Mouse (Mus musculus): ENCODE results near the gene Rhbdl3. TPM values are rescaled to one million over a fixed set of nuclear protein-coding genes. Genes with fewer than 3 reads are reported as not detected.
A peak's percentile ranks its signal among the peaks of the same experiment; 100 is the strongest.
"Not testable (repeated sequence)": the region's sequence is repeated elsewhere in the genome, so short reads cannot be mapped to it uniquely, and the experiment has no call there.

Gene Rhbdl3
- total RNA-seq, 1 experiment: 1.3 TPM

GRCm38 (mm10) chr11:80354832-80355231 is 54.1 kb downstream of the Rhbdl3 start:
- Histone ChIP-seq H3K4me1 (ENCODE audit: control insufficient read depth in 2 of 2, insufficient read depth in 2 of 2, low read length in 2 of 2, poor library complexity in 1 of 2) (no peaks in the 10 kb centered on the region), H3K4me3 (ENCODE audit: insufficient read depth in 1 of 2, low read depth in 1 of 2, low read length in 2 of 2, poor library complexity in 1 of 2, severe bottlenecking in 1 of 2) (no peak overlapping the region), H3K27ac (ENCODE audit: insufficient read depth, low read depth, low read length, poor library complexity, severe bottlenecking) (no peak overlapping the region), H3K36me3 (ENCODE audit: control insufficient read depth, insufficient read depth, low read length, poor library complexity, severe bottlenecking) (no peaks in the 10 kb centered on the region), H3K9ac (ENCODE audit: insufficient read depth, low read depth, low read length, poor library complexity, severe bottlenecking) (no peak overlapping the region), H3K9me3 (ENCODE audit: control insufficient read depth, insufficient read depth, low read depth, low read length) (no peaks in the 10 kb centered on the region)
- DNase-seq (ENCODE audit: low read depth, low spot score): no peak
- in situ Hi-C loops (cut with MboI; ENCODE audit: low sequenced_read_pairs in 2 of 2, unreplicated experiment in 2 of 2): no loop called here
- no peak for TF ChIP-seq CHD2 (IDR thresholded peaks at IDR 0.05; ENCODE audit: low read depth, low read length)

DNA sequence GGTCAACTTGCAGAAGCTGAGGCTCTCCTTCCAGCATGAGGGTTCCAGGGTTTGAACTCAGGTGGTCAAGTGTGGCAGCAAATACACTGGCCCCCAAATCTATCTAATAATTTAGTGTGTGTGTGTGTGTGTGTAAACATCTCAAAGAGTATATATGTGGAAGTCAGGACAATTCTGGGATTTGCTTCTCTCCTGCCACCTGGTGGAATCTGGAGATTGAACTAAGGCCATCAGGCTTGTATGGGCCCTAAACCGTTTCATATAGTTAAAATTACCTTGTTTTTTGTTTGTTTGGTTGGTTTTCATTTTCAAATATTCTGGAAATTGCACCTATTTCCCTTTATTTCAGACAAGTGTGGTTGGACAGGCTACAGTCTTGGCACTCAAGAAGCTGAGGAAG is 68.2 kb downstream of the Rhbdl3 start:
- H3K4me3 ChIP-seq (ENCODE audit: insufficient read depth in 1 of 2, low read depth in 1 of 2, low read length in 2 of 2, poor library complexity in 1 of 2, severe bottlenecking in 1 of 2): no peak overlapping the region
- H3K9ac ChIP-seq (ENCODE audit: insufficient read depth, low read depth, low read length, poor library complexity, severe bottlenecking): no peak overlapping the region
- in situ Hi-C loops (cut with MboI; ENCODE audit: low sequenced_read_pairs in 2 of 2, unreplicated experiment in 2 of 2): no loop called here
- H3K4me1 ChIP-seq (ENCODE audit: control insufficient read depth in 2 of 2, insufficient read depth in 2 of 2, low read length in 2 of 2, poor library complexity in 1 of 2): no peaks in the 10 kb centered on the region
- no peaks in the 10 kb centered on the region for H3K9me3 ChIP-seq (ENCODE audit: control insufficient read depth, insufficient read depth, low read depth, low read length)
- TF ChIP-seq CHD2 (IDR thresholded peaks at IDR 0.05; ENCODE audit: low read depth, low read length) (no peak), ZNF384 (IDR thresholded peaks at IDR 0.05; ENCODE audit: low read depth, low read length) (no peak), HCFC1 (IDR thresholded peaks at IDR 0.05; ENCODE audit: borderline replicate concordance, insufficient read depth, low read length) (no peak), MAFK (IDR thresholded peaks at IDR 0.05; ENCODE audit: insufficient read depth, low read depth, low read length) (no peak), ZC3H11A (IDR thresholded peaks at IDR 0.05; ENCODE audit: borderline replicate concordance, low read depth, low read length) (no peak)
- H3K36me3 ChIP-seq (ENCODE audit: control insufficient read depth, insufficient read depth, low read length, poor library complexity, severe bottlenecking): peaks cover 5% of the 10 kb centered on the region
- no peak overlapping the region for H3K27ac ChIP-seq (ENCODE audit: insufficient read depth, low read depth, low read length, poor library complexity, severe bottlenecking)
- DNase-seq (ENCODE audit: low read depth, low spot score): no peak

- no peak overlapping the region; the same call in 1 of the 2 replicates for H3K9ac ChIP-seq (ENCODE audit: insufficient read depth, low read depth, low read length, poor library complexity, severe bottlenecking)
- in situ Hi-C loops (cut with MboI; ENCODE audit: low sequenced_read_pairs in 2 of 2, unreplicated experiment in 2 of 2): no loop called here
- no peak for DNase-seq (ENCODE audit: low read depth, low spot score)
- H3K27ac ChIP-seq (ENCODE audit: insufficient read depth, low read depth, low read length, poor library complexity, severe bottlenecking): no peak overlapping the region
- H3K36me3 ChIP-seq (ENCODE audit: control insufficient read depth, insufficient read depth, low read length, poor library complexity, severe bottlenecking): no peaks in the 10 kb centered on the region
- peaks cover 0 to 2% of the 10 kb centered on the region in 2 experiments; a peak in 1 of 4 replicates for H3K4me1 ChIP-seq (ENCODE audit: control insufficient read depth in 2 of 2, insufficient read depth in 2 of 2, low read length in 2 of 2, poor library complexity in 1 of 2)
- no peaks in the 10 kb centered on the region for H3K9me3 ChIP-seq (ENCODE audit: control insufficient read depth, insufficient read depth, low read depth, low read length)
- H3K4me3 ChIP-seq (ENCODE audit: insufficient read depth in 1 of 2, low read depth in 1 of 2, low read length in 2 of 2, poor library complexity in 1 of 2, severe bottlenecking in 1 of 2): no peak overlapping the region; a peak in 1 of 4 replicates
- TF ChIP-seq MAFK (IDR thresholded peaks at IDR 0.05; ENCODE audit: insufficient read depth, low read depth, low read length) (no peak), ZC3H11A (IDR thresholded peaks at IDR 0.05; ENCODE audit: borderline replicate concordance, low read depth, low read length) (no peak), HCFC1 (IDR thresholded peaks at IDR 0.05; ENCODE audit: borderline replicate concordance, insufficient read depth, low read length) (no peak), CHD2 (IDR thresholded peaks at IDR 0.05; ENCODE audit: low read depth, low read length) (no peak), ZNF384 (IDR thresholded peaks at IDR 0.05; ENCODE audit: low read depth, low read length) (no peak)
Measured at GRCm38 (mm10) chr11:80376651-80377050, 75.9 kb downstream of the Rhbdl3 start.

- Histone ChIP-seq H3K27ac (ENCODE audit: insufficient read depth, low read depth, low read length, poor library complexity, severe bottlenecking) (no peak within 1 kb of the TSS; the same call in 1 of the 2 replicates), H3K4me1 (ENCODE audit: control insufficient read depth in 2 of 2, insufficient read depth in 2 of 2, low read length in 2 of 2, poor library complexity in 1 of 2) (peaks cover 0 to 2% of the 10 kb centered on the region in 2 experiments; a peak in 1 of 4 replicates), H3K36me3 (ENCODE audit: control insufficient read depth, insufficient read depth, low read length, poor library complexity, severe bottlenecking) (no peaks in the 10 kb centered on the region), H3K9ac (ENCODE audit: insufficient read depth, low read depth, low read length, poor library complexity, severe bottlenecking) (peak within 1 kb of the TSS; percentile 95), H3K9me3 (ENCODE audit: control insufficient read depth, insufficient read depth, low read depth, low read length) (no peaks in the 10 kb centered on the region), H3K4me3 (ENCODE audit: insufficient read depth in 1 of 2, low read depth in 1 of 2, low read length in 2 of 2, poor library complexity in 1 of 2, severe bottlenecking in 1 of 2) (peak within 1 kb of the TSS; percentile 84 to 98)
- peak; percentile 77 for DNase-seq (ENCODE audit: low read depth, low spot score)
- TF ChIP-seq CHD2 (IDR thresholded peaks at IDR 0.05; ENCODE audit: low read depth, low read length) (peak; percentile 39; the same call in 1 of the 2 replicates), HCFC1 (IDR thresholded peaks at IDR 0.05; ENCODE audit: borderline replicate concordance, insufficient read depth, low read length) (peak; percentile 84), MAFK (IDR thresholded peaks at IDR 0.05; ENCODE audit: insufficient read depth, low read depth, low read length) (no peak), ZNF384 (IDR thresholded peaks at IDR 0.05; ENCODE audit: low read depth, low read length) (0 out of 2 replicates have a peak, but pooled peaks have one; percentile 23), ZC3H11A (IDR thresholded peaks at IDR 0.05; ENCODE audit: borderline replicate concordance, low read depth, low read length) (no peak)
- in situ Hi-C loops (cut with MboI; ENCODE audit: low sequenced_read_pairs in 2 of 2, unreplicated experiment in 2 of 2): no loop called here
Measured at GRCm38 (mm10) chr11:80377712-80378451, 77.2 kb downstream of the Rhbdl3 start, which contains the start of gene 5730455P16Rik. TSS of gene 5730455P16Rik (minus strand) at chr11:80378034.

DNA sequence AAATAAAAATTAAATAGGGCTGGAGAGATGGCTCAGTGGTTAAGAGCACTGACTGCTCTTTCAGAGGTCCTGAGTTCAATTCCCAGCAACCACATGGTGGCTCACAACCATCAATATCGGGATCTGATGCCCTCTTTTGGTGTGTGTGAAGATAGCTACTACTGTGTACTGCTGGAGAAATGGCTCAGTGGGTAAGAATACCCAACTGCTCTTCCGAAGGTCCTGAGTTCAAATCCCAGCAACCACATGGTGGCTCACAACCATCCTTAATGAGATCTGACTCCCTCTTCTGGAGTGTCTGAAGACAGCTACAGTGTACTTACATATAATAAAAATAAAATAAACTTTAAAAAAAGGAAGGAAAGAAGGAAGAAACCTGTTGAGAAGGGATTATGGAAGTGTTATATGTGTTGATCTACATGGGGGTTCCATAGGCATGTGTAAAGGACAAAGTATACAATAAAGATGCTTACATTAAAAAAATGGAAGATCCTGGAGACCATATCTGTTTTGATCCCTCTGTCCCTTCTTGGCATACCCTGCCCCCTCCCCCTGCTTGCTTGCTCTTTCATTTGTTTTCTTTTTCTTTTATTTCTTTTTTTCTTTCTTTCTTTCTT is 77.8 kb downstream of the Rhbdl3 start:
- H3K4me3 ChIP-seq (ENCODE audit: insufficient read depth in 1 of 2, low read depth in 1 of 2, low read length in 2 of 2, poor library complexity in 1 of 2, severe bottlenecking in 1 of 2): peak overlapping the region in 1 of 2 experiments; percentile 98; a peak in 3 of 4 replicates
- H3K27ac ChIP-seq (ENCODE audit: insufficient read depth, low read depth, low read length, poor library complexity, severe bottlenecking); DNase-seq (ENCODE audit: low read depth, low spot score); H3K4me1 ChIP-seq (ENCODE audit: control insufficient read depth in 2 of 2, insufficient read depth in 2 of 2, low read length in 2 of 2, poor library complexity in 1 of 2); H3K9me3 ChIP-seq (ENCODE audit: control insufficient read depth, insufficient read depth, low read depth, low read length); in situ Hi-C loops (cut with MboI; ENCODE audit: low sequenced_read_pairs in 2 of 2, unreplicated experiment in 2 of 2); H3K36me3 ChIP-seq (ENCODE audit: control insufficient read depth, insufficient read depth, low read length, poor library complexity, severe bottlenecking): not testable (repeated sequence)
- H3K9ac ChIP-seq (ENCODE audit: insufficient read depth, low read depth, low read length, poor library complexity, severe bottlenecking): peak overlapping the region; percentile 32; the same call in 1 of the 2 replicates

DNA sequence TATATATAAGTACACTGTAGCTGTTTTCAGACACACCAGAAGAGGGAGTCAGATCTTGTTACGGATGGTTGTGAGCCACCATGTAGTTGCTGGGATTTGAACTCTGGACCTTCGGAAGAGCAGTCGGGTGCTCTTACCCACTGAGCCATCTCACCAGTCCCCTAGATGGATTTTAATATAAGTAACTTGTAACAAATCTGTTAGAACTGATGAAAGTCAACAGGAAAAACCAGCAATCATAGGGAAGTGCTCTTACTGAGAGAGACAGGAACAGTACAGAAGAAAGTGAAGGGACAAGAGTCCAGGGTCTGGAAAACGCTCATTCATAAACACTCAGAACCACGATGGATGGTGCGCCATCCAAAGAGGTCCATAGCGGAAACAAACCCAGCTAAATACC is 78.5 kb downstream of the Rhbdl3 start:
- H3K9ac ChIP-seq (ENCODE audit: insufficient read depth, low read depth, low read length, poor library complexity, severe bottlenecking); DNase-seq (ENCODE audit: low read depth, low spot score); H3K4me1 ChIP-seq (ENCODE audit: control insufficient read depth in 2 of 2, insufficient read depth in 2 of 2, low read length in 2 of 2, poor library complexity in 1 of 2); H3K36me3 ChIP-seq (ENCODE audit: control insufficient read depth, insufficient read depth, low read length, poor library complexity, severe bottlenecking); H3K4me3 ChIP-seq (ENCODE audit: insufficient read depth in 1 of 2, low read depth in 1 of 2, low read length in 2 of 2, poor library complexity in 1 of 2, severe bottlenecking in 1 of 2); H3K27ac ChIP-seq (ENCODE audit: insufficient read depth, low read depth, low read length, poor library complexity, severe bottlenecking); in situ Hi-C loops (cut with MboI; ENCODE audit: low sequenced_read_pairs in 2 of 2, unreplicated experiment in 2 of 2); H3K9me3 ChIP-seq (ENCODE audit: control insufficient read depth, insufficient read depth, low read depth, low read length): not testable (repeated sequence)
